Mouse (Mus musculus): Measurements from ENCODE around the gene Sapcd1. TPM values are rescaled to one million over a fixed set of nuclear protein-coding genes. Genes with fewer than 3 reads are reported as not detected.

Gene Sapcd1
- not detected for polyA plus RNA-seq (2014; fragmentation: Illumina TruSeq; extraction: RNeasy Lipid Tissue Mini Kit (QIAGEN cat#74804); ENCODE audit: low read depth, low replicate concordance)

DNA sequence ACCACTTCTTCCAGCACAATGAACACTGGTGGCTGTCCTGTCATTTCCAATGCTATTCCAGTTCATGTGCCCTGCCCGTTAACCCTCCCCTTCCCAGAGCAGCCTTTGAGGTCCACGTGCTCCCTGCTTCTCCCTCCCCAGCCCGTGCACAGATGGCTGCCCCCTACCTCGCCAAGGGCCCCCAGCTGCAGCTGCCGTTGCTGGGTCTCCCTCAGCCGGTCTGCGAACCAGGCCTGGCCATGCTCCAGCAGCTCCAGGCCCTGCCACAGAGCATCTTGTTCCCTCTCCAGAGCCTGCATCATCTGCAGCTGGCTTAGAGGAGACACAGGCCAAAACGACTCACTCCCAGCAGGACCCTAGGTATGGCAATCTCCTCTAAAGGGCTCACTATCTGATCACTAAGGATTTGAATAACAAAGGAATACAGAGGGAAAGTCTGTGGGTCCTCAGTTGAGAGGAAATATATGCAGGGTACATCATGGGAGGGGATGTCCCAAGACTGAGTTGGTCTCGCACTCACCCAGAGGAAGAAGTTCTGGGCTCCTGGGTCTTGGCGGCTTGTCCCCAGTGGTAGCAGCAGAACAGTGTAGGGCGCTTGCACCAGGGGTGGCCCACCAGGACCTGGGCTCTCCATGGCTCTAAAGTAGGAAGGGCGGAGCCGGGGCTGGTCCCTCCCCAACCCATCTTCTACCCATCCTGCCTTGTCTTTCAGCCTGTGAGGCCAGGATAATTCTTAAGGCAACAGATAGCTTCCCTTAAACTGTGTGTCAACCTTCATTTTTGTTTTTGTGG is at the start of gene Sapcd1:
Gene Sapcd1, minus strand, starts transcription at position 740 of the 792 bp plus-strand sequence.

GRCm38 (mm10) chr17:35076507-35077176 is 48.8 kb upstream of the Sapcd1 start, which contains the start of gene Ly6g6e:
Gene Ly6g6e (plus strand): TSS chr17:35076902.

DNA sequence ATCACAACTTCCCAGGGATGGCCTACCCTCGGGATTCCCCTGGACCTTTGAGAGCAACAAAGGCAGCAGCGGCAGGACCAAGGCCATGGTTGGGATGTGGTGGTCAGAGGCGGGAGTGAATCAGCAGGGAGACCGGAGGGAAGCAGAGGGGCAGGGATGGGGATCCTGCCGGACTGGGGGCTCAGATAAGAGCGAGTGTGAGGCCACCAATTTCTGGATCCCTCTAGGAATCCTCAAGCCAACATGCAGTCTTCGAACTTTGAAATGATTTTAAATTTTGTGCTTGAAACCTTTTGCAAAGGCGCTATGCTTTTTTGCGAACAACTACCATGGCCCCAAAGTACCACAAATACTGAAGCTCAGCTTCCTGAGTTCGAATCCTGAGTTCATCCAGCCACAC is 38.3 kb upstream of the Sapcd1 start, which contains the start of gene Mpig6b:
Gene Mpig6b, minus strand, starts transcription at position 101 of the 400 bp plus-strand sequence.

GRCm38 (mm10) chr17:35064951-35065947 is 37.4 kb upstream of the Sapcd1 start, which contains the start of gene Ly6g6c:
Gene Ly6g6c (plus strand): TSS chr17:35065388.

DNA sequence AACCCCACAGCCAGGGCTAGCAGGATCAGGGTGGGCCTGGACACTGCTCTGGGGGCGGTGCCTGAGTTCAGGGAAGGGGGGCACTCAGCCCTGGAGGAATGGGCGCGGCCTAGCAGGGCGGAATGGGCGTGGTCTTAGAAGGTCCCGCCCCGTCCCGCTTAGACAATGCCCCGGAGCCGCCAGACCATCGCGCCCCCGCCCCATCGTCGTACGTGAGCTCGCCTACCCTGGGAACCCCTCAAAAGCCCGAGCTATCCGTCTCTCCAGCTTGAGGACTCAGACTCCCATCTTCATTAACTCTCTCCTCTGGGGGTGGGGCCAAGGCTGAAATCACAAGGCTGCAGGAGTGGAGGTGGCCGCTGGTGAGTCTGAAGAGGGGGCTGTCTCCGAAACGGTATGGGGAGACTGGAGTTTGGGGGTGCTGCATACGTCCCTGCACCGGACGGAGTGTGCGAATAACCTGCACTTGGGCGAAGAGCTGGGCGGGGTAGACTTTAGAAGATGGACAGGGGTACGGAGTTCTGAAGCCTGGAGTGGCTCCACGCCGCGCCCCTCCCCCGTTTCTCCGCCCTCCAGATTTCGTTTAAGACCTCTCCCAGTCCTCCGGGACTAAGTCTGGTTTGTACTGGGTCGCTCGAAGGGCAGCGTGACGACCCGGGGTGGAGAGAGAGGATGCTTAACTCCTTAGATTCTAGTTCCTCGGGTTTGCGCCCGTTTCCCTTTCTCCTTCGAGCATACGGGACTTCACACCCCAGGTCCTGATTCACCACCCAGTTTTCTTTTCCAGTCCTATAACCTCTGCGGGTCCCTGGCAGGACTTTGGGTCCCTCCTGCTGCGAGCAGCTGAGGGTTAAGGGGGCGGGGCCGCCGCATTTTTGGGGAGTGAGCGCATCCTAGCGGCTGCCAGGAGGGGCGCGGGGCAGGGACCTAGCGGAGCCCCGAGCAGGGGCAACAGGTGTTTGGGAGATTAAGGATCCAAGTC is 31.4 kb upstream of the Sapcd1 start, which contains the start of gene Ddah2:
Gene Ddah2, plus strand, starts transcription at position 125 of the 982 bp plus-strand sequence.

DNA sequence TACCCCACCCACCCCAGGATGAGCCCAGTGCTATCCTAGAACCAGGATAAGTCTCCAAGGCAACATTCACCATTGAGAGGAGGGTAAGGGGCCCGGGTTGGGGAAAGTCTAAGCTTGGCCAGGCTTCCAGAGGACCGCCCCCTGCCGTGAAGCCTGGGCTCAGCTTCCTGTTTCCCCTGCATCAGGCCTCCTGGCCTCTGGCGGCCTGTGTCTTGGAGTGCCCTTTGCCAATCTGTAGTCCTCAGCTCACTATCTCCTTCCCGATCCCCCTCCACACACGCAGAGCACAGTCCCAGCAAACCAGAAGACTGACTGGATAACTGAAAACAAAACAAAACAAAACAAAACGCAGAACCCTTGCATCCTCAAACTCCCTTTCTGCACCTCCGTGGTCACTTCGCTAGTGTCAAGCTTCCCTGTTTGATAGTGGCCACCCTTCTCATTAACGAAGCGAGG is 21.8 kb upstream of the Sapcd1 start, which contains the start of gene Clic1:
Gene Clic1, plus strand, starts transcription at position 406 of the 456 bp plus-strand sequence.

GRCm38 (mm10) chr17:35046681-35047455 is 19.1 kb upstream of the Sapcd1 start, which contains the start of gene Msh5:
Gene Msh5 (minus strand): TSS chr17:35046745.

GRCm38 (mm10) chr17:35016376-35016775 is 11.4 kb downstream of the Sapcd1 start, which contains the start of gene Vwa7:
Gene Vwa7 (plus strand): TSS chr17:35016579.

GRCm38 (mm10) chr17:35000717-35001451 is 26.9 kb downstream of the Sapcd1 start, which contains the start of gene Vars:
Gene Vars (plus strand): TSS chr17:35000987.

GRCm38 (mm10) chr17:34981690-34982180 is 46.1 kb downstream of the Sapcd1 start, which contains the start of gene Lsm2:
Gene Lsm2 (plus strand): TSS chr17:34981862.

Other genes starting within 250 kb of the Sapcd1 start
- gene Cyp21a1, start 223.5 kb downstream of the Sapcd1 start, polyA plus RNA-seq (2014; fragmentation: Illumina TruSeq; extraction: RNeasy Lipid Tissue Mini Kit (QIAGEN cat#74804); ENCODE audit: low read depth, low replicate concordance), result not detected
- 23.0 TPM for gene Stk19, start 191.1 kb downstream of the Sapcd1 start, polyA plus RNA-seq (2014; fragmentation: Illumina TruSeq; extraction: RNeasy Lipid Tissue Mini Kit (QIAGEN cat#74804); ENCODE audit: low read depth, low replicate concordance)
- gene Dxo, start 191.0 kb downstream of the Sapcd1 start, polyA plus RNA-seq (2014; fragmentation: Illumina TruSeq; extraction: RNeasy Lipid Tissue Mini Kit (QIAGEN cat#74804); ENCODE audit: low read depth, low replicate concordance), result 3.0 TPM
- 5.6 TPM for gene Skiv2l, start 177.8 kb downstream of the Sapcd1 start, polyA plus RNA-seq (2014; fragmentation: Illumina TruSeq; extraction: RNeasy Lipid Tissue Mini Kit (QIAGEN cat#74804); ENCODE audit: low read depth, low replicate concordance)
- 1.1 TPM for gene Nelfe, start 177.6 kb downstream of the Sapcd1 start, polyA plus RNA-seq (2014; fragmentation: Illumina TruSeq; extraction: RNeasy Lipid Tissue Mini Kit (QIAGEN cat#74804); ENCODE audit: low read depth, low replicate concordance)
- 18.5 TPM for gene Cfb, start 165.5 kb downstream of the Sapcd1 start, polyA plus RNA-seq (2014; fragmentation: Illumina TruSeq; extraction: RNeasy Lipid Tissue Mini Kit (QIAGEN cat#74804); ENCODE audit: low read depth, low replicate concordance)
- gene Zbtb12, start 148.5 kb downstream of the Sapcd1 start, polyA plus RNA-seq (2014; fragmentation: Illumina TruSeq; extraction: RNeasy Lipid Tissue Mini Kit (QIAGEN cat#74804); ENCODE audit: low read depth, low replicate concordance), result 1.1 TPM
- gene Gm20547, start 146.0 kb downstream of the Sapcd1 start, polyA plus RNA-seq (2014; fragmentation: Illumina TruSeq; extraction: RNeasy Lipid Tissue Mini Kit (QIAGEN cat#74804); ENCODE audit: low read depth, low replicate concordance), result 2.3 TPM
- gene C2, start 129.8 kb downstream of the Sapcd1 start, polyA plus RNA-seq (2014; fragmentation: Illumina TruSeq; extraction: RNeasy Lipid Tissue Mini Kit (QIAGEN cat#74804); ENCODE audit: low read depth, low replicate concordance), result 1.0 TPM
- 10.6 TPM for gene Ehmt2, start 129.5 kb downstream of the Sapcd1 start, polyA plus RNA-seq (2014; fragmentation: Illumina TruSeq; extraction: RNeasy Lipid Tissue Mini Kit (QIAGEN cat#74804); ENCODE audit: low read depth, low replicate concordance)
- 32.3 TPM for gene Slc44a4, start 113.5 kb downstream of the Sapcd1 start, polyA plus RNA-seq (2014; fragmentation: Illumina TruSeq; extraction: RNeasy Lipid Tissue Mini Kit (QIAGEN cat#74804); ENCODE audit: low read depth, low replicate concordance)
- gene Neu1, start 96.8 kb downstream of the Sapcd1 start, polyA plus RNA-seq (2014; fragmentation: Illumina TruSeq; extraction: RNeasy Lipid Tissue Mini Kit (QIAGEN cat#74804); ENCODE audit: low read depth, low replicate concordance), result 15.5 TPM
- gene Hspa1b, start 68.8 kb downstream of the Sapcd1 start, polyA plus RNA-seq (2014; fragmentation: Illumina TruSeq; extraction: RNeasy Lipid Tissue Mini Kit (QIAGEN cat#74804); ENCODE audit: low read depth, low replicate concordance), result 10.1 TPM
- not detected for gene Gm20481, start 58.1 kb downstream of the Sapcd1 start, polyA plus RNA-seq (2014; fragmentation: Illumina TruSeq; extraction: RNeasy Lipid Tissue Mini Kit (QIAGEN cat#74804); ENCODE audit: low read depth, low replicate concordance)
- 4.5 TPM for gene Hspa1a, start 55.9 kb downstream of the Sapcd1 start, polyA plus RNA-seq (2014; fragmentation: Illumina TruSeq; extraction: RNeasy Lipid Tissue Mini Kit (QIAGEN cat#74804); ENCODE audit: low read depth, low replicate concordance)
- gene Hspa1l, start 55.3 kb downstream of the Sapcd1 start, polyA plus RNA-seq (2014; fragmentation: Illumina TruSeq; extraction: RNeasy Lipid Tissue Mini Kit (QIAGEN cat#74804); ENCODE audit: low read depth, low replicate concordance), result 0.22 TPM
- gene Lsm2, start 46.2 kb downstream of the Sapcd1 start, polyA plus RNA-seq (2014; fragmentation: Illumina TruSeq; extraction: RNeasy Lipid Tissue Mini Kit (QIAGEN cat#74804); ENCODE audit: low read depth, low replicate concordance), result 12.9 TPM
- gene Vars, start 27.0 kb downstream of the Sapcd1 start, polyA plus RNA-seq (2014; fragmentation: Illumina TruSeq; extraction: RNeasy Lipid Tissue Mini Kit (QIAGEN cat#74804); ENCODE audit: low read depth, low replicate concordance), result 1.5 TPM
- gene Vwa7, start 11.4 kb downstream of the Sapcd1 start, polyA plus RNA-seq (2014; fragmentation: Illumina TruSeq; extraction: RNeasy Lipid Tissue Mini Kit (QIAGEN cat#74804); ENCODE audit: low read depth, low replicate concordance), result 0.09 TPM
- gene Msh5, start 18.7 kb upstream of the Sapcd1 start, polyA plus RNA-seq (2014; fragmentation: Illumina TruSeq; extraction: RNeasy Lipid Tissue Mini Kit (QIAGEN cat#74804); ENCODE audit: low read depth, low replicate concordance), result 2.5 TPM
- gene Clic1, start 21.9 kb upstream of the Sapcd1 start, polyA plus RNA-seq (2014; fragmentation: Illumina TruSeq; extraction: RNeasy Lipid Tissue Mini Kit (QIAGEN cat#74804); ENCODE audit: low read depth, low replicate concordance), result 47.8 TPM
- not detected for gene Ddah2, start 31.0 kb upstream of the Sapcd1 start, polyA plus RNA-seq (2014; fragmentation: Illumina TruSeq; extraction: RNeasy Lipid Tissue Mini Kit (QIAGEN cat#74804); ENCODE audit: low read depth, low replicate concordance)
- gene Ly6g6c, start 37.4 kb upstream of the Sapcd1 start, polyA plus RNA-seq (2014; fragmentation: Illumina TruSeq; extraction: RNeasy Lipid Tissue Mini Kit (QIAGEN cat#74804); ENCODE audit: low read depth, low replicate concordance), result 1.5 TPM
- gene Mpig6b, start 38.2 kb upstream of the Sapcd1 start, polyA plus RNA-seq (2014; fragmentation: Illumina TruSeq; extraction: RNeasy Lipid Tissue Mini Kit (QIAGEN cat#74804); ENCODE audit: low read depth, low replicate concordance), result 3.0 TPM
- 2.8 TPM for gene Ly6g6e, start 48.9 kb upstream of the Sapcd1 start, polyA plus RNA-seq (2014; fragmentation: Illumina TruSeq; extraction: RNeasy Lipid Tissue Mini Kit (QIAGEN cat#74804); ENCODE audit: low read depth, low replicate concordance)
- not detected for gene Ly6g6d, start 50.0 kb upstream of the Sapcd1 start, polyA plus RNA-seq (2014; fragmentation: Illumina TruSeq; extraction: RNeasy Lipid Tissue Mini Kit (QIAGEN cat#74804); ENCODE audit: low read depth, low replicate concordance)
- not detected for gene Ly6g6f, start 57.6 kb upstream of the Sapcd1 start, polyA plus RNA-seq (2014; fragmentation: Illumina TruSeq; extraction: RNeasy Lipid Tissue Mini Kit (QIAGEN cat#74804); ENCODE audit: low read depth, low replicate concordance)
- 5.3 TPM for gene Abhd16a, start 61.2 kb upstream of the Sapcd1 start, polyA plus RNA-seq (2014; fragmentation: Illumina TruSeq; extraction: RNeasy Lipid Tissue Mini Kit (QIAGEN cat#74804); ENCODE audit: low read depth, low replicate concordance)
- gene Ly6g5c, start 80.3 kb upstream of the Sapcd1 start, polyA plus RNA-seq (2014; fragmentation: Illumina TruSeq; extraction: RNeasy Lipid Tissue Mini Kit (QIAGEN cat#74804); ENCODE audit: low read depth, low replicate concordance), result not detected
- not detected for gene Ly6g5b, start 87.4 kb upstream of the Sapcd1 start, polyA plus RNA-seq (2014; fragmentation: Illumina TruSeq; extraction: RNeasy Lipid Tissue Mini Kit (QIAGEN cat#74804); ENCODE audit: low read depth, low replicate concordance)
- 0.85 TPM for gene Gpank1, start 93.4 kb upstream of the Sapcd1 start, polyA plus RNA-seq (2014; fragmentation: Illumina TruSeq; extraction: RNeasy Lipid Tissue Mini Kit (QIAGEN cat#74804); ENCODE audit: low read depth, low replicate concordance)
- gene Csnk2b, start 94.0 kb upstream of the Sapcd1 start, polyA plus RNA-seq (2014; fragmentation: Illumina TruSeq; extraction: RNeasy Lipid Tissue Mini Kit (QIAGEN cat#74804); ENCODE audit: low read depth, low replicate concordance), result 96.9 TPM
- gene D17H6S53E, start 98.4 kb upstream of the Sapcd1 start, polyA plus RNA-seq (2014; fragmentation: Illumina TruSeq; extraction: RNeasy Lipid Tissue Mini Kit (QIAGEN cat#74804); ENCODE audit: low read depth, low replicate concordance), result 2.2 TPM
- not detected for gene Apom, start 104.0 kb upstream of the Sapcd1 start, polyA plus RNA-seq (2014; fragmentation: Illumina TruSeq; extraction: RNeasy Lipid Tissue Mini Kit (QIAGEN cat#74804); ENCODE audit: low read depth, low replicate concordance)
- gene Bag6, start 107.2 kb upstream of the Sapcd1 start, polyA plus RNA-seq (2014; fragmentation: Illumina TruSeq; extraction: RNeasy Lipid Tissue Mini Kit (QIAGEN cat#74804); ENCODE audit: low read depth, low replicate concordance), result 16.8 TPM
- 12.8 TPM for gene Prrc2a, start 136.9 kb upstream of the Sapcd1 start, polyA plus RNA-seq (2014; fragmentation: Illumina TruSeq; extraction: RNeasy Lipid Tissue Mini Kit (QIAGEN cat#74804); ENCODE audit: low read depth, low replicate concordance)
- 7.7 TPM for gene Aif1, start 148.1 kb upstream of the Sapcd1 start, polyA plus RNA-seq (2014; fragmentation: Illumina TruSeq; extraction: RNeasy Lipid Tissue Mini Kit (QIAGEN cat#74804); ENCODE audit: low read depth, low replicate concordance)
- not detected for gene Lst1, start 160.4 kb upstream of the Sapcd1 start, polyA plus RNA-seq (2014; fragmentation: Illumina TruSeq; extraction: RNeasy Lipid Tissue Mini Kit (QIAGEN cat#74804); ENCODE audit: low read depth, low replicate concordance)
- gene Ltb, start 166.4 kb upstream of the Sapcd1 start, polyA plus RNA-seq (2014; fragmentation: Illumina TruSeq; extraction: RNeasy Lipid Tissue Mini Kit (QIAGEN cat#74804); ENCODE audit: low read depth, low replicate concordance), result not detected
- 0.35 TPM for gene Tnf, start 174.0 kb upstream of the Sapcd1 start, polyA plus RNA-seq (2014; fragmentation: Illumina TruSeq; extraction: RNeasy Lipid Tissue Mini Kit (QIAGEN cat#74804); ENCODE audit: low read depth, low replicate concordance)
- gene Lta, start 177.3 kb upstream of the Sapcd1 start, polyA plus RNA-seq (2014; fragmentation: Illumina TruSeq; extraction: RNeasy Lipid Tissue Mini Kit (QIAGEN cat#74804); ENCODE audit: low read depth, low replicate concordance), result 0.54 TPM
- gene Gm16181, start 192.8 kb upstream of the Sapcd1 start, polyA plus RNA-seq (2014; fragmentation: Illumina TruSeq; extraction: RNeasy Lipid Tissue Mini Kit (QIAGEN cat#74804); ENCODE audit: low read depth, low replicate concordance), result not detected
- gene Atp6v1g2, start 205.6 kb upstream of the Sapcd1 start, polyA plus RNA-seq (2014; fragmentation: Illumina TruSeq; extraction: RNeasy Lipid Tissue Mini Kit (QIAGEN cat#74804); ENCODE audit: low read depth, low replicate concordance), result 8.0 TPM
- gene Nfkbil1, start 207.8 kb upstream of the Sapcd1 start, polyA plus RNA-seq (2014; fragmentation: Illumina TruSeq; extraction: RNeasy Lipid Tissue Mini Kit (QIAGEN cat#74804); ENCODE audit: low read depth, low replicate concordance), result not detected
- gene Ddx39b, start 213.7 kb upstream of the Sapcd1 start, polyA plus RNA-seq (2014; fragmentation: Illumina TruSeq; extraction: RNeasy Lipid Tissue Mini Kit (QIAGEN cat#74804); ENCODE audit: low read depth, low replicate concordance), result 10.4 TPM
- 76.9 TPM for gene H2-D1, start 234.7 kb upstream of the Sapcd1 start, polyA plus RNA-seq (2014; fragmentation: Illumina TruSeq; extraction: RNeasy Lipid Tissue Mini Kit (QIAGEN cat#74804); ENCODE audit: low read depth, low replicate concordance)

Data from sigmoid colon, adult 10 weeks (tissue).